Mouse (Mus musculus) regulatory T cell (primary cell): ENCODE data around the gene Paox.

Source experiments
- in situ Hi-C: fragments of 300-600 bp; cut with MboI, MseI; formaldehyde crosslinking; loops from one replicate; pipeline ENCODE4 v1.15.1; 2025; ENCODE audit warnings: high pct_unique_total_duplicates

The Paox gene

DNA sequence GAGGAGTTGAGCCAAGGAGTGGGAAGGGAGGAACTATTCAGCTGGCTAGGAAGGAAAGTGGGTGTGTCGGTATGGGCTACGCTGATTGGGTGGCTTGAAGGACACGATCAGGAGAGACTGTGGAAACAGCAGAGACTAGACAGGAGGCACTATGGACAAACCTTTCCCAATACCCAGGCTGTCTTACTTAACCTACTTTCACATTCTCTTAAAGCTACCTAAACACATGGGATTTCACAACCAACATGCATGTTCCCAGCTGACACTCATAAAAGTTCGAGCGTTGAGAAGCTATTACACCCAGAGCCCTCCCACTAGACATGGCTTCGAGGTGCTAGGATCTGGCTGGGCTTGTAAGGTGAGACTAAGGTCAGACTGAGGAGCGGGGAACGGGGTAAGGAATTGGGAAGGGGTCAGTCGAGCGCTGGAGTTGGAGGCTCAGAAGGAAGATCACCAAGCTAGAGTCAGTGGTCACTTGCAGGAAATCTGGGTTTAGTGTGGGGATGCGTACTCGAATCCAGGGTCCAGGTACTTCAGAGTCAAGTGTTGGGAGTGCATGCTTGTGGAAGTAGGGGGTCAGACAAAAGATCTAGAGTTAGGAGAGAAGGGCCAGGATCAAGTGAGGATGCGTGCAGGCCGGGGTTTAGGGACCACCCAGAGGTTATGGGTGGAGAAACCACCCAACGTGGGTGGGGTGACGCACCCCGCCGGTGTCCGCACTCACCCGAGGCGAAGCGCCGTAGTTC is at the start of gene Paox:
Gene Paox, plus strand, starts transcription at position 217 of the 746 bp plus-strand sequence.
- in situ Hi-C loops = no loop called here

DNA sequence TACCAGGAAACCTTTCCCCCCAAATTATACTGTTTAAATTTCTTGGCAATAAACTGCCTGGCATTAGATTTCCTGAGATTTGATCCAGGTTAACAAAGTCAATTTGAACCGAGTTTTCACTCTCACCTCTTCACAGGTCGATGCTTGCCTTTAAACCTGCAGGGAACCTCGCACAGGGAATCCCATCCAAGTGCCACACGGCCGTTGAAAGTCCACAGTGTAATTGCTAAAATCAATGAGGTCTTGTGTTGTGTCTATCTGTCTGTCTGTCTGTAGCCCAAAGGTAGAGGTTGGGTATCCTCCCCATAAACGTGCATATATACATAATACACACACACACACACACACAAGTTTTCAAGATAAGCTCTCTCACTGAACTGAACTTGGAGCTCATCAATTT is 48.2 kb upstream of the Paox start:
- in situ Hi-C loops = no loop called here

DNA sequence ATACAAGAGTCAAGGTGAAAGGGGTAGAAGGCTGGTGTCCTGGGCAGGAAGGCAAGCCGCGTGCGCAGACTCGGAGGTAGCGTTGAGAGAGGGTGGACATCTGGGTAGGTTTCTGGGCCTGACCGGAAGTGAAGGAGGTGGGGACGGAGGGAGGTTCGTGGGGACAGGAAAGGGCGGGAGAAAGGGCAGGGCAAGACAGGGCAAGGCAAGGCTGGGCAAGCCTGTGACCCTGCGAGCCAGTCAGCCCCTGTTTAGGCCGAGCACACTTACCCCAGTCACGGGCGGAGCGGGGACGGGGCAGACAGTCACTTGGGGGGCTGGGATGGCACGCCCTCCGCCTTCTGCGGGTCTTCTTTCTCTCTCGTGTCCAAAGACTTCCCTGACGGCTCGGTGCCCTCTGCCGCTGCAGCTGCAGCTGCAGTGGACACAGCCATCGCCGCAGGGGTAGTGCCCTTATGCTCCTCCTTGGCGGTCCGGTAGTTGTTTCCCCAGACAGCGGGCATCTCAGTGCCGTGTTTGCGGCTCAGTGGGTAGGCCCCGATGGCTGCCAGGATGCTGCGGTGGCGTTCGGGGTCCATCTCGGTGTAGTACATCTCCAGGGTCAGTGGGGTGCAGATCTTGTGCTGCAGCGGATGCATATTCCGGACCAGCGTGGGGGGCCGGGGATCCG is 45.4 kb upstream of the Paox start:
- in situ Hi-C loops = no loop called here

DNA sequence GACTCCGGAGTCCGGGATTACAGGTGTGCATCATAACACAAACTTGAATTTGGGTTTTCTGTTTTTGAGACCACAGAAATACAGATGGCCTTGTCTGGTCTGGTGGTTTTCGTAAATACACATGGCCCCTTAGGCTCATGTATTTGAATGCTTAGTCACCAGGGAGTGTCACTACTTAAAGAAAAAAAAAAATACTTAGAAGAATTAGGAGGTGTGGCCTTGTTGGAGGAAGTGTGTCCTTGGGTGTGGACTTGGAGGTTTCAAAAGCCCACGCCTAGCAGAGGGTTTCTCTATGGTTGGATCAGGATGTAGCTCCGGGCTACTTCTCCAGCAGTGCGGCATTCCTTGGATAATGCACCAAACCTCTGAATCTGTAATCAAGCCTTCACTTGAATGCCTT is 37.9 kb upstream of the Paox start:
- in situ Hi-C loops = no loop called here

DNA sequence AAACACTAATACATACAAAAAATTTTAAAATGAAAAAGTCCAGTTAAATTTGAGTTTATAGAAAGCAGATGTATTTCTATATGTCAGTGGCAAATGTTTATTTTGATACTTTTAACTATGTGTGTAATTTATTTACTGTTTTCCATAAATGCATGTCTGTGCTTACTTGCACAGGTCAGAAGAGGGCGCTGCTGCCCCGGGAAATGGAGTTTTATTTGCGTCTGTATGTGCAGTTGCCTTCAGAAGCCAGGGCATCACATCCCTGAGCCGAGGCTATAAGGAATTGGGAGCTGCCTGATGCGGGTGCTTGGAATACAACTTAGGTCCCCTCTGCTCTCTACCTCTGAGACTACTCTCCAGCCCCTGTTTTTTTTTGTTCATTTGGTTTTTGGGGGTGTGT is 36.9 kb upstream of the Paox start:
- in situ Hi-C loops = no loop called here

DNA sequence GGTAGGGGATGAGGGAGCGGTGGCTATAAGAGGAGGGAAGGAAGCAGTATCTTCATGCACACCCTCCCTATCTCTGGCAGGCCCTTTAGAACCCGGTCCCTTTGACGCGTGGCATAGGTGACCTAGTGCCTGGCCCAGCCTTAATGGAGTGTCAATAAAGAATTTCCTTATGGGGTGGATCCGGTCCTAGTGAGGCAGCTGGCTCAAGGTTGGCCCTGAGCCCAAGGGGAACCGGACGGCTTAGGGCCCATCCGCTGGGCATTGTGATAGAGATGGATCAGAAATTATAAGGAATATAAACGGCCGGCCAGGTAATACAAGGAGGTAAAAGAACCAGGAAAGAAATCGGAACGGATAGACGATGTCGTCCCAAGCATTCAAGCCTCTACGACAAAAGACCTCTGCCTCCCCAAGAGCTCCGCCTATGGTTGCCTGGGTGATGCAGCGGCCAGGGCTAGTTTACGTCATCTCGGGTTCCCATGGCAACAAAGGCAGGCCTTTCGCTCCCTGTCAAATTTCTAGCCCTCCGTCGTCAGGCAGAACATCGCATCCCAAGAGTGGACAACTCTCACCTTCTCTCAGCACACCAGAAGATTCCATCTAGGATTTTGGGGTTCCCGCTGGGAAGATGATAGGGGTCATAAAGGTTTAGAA is 35.0 kb upstream of the Paox start:
- in situ Hi-C loops = loop anchor here (5.0 kb wide), 1 partner anchor 62 kb away; no protein-coding TSS in a partner anchor

DNA sequence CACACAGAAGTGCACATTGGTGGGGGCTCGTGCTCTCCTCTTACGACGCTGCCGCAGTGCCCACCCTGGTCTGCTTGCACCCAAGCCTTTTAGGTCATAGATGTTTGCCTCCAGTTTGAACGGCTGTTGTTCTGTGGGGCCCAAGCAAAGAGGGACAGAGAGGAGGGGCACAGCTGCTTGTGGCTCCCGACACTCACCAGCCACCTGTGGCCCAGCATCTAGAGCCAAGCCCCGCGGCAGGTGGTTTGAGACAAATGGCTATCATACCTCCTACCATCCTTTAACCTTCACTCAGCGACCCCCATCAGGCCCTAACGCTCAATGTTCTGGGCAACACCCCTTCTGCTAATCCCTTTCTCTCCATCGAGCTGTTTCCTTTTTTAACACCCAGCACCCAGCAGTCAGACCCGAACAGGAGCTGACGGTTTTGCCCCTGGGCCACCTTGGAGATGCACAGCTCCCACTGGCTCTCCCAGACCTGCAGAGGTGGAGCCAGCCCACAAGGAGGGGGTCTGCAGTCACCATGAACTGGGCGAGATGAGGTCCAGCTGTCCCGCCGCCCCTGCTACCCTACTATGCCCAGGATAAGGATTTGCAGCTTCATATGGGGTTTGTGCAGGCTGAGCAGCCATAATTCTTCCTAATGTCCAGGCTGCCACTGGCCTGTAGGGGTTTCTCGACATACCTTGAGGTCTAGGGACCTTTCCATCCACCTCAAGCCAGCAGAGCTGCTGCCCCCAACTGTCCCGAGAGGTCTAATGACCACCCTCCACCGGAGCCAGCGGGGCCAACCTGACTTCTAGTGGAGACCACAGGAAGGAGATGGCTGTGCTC is 34.0 kb upstream of the Paox start:
- in situ Hi-C loops = loop anchor here (5.0 kb wide), 1 partner anchor 61 kb away; no protein-coding TSS in a partner anchor

DNA sequence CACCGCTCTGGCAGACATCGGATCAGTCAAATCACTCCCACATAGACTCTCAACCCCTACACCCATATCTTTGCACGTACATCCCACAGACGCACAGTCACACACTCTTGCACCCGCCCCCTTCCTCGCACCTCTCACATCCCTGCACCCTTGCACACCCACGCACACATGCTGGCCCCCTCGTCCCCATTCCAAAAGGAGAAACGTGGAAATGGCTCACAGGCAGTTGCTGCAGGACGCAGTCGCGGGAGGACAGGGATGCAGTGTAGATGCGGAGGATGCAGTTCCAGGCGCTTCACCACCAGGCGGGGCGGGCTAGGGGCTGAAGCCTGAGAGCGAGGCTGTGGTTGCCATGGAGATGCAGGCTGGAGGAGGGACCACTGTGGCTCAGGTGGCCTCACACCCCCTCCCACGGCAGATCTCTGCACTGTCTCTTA is 33.3 kb upstream of the Paox start, which contains the start of gene Caly:
Gene Caly, minus strand, starts transcription at position 307 of the 437 bp plus-strand sequence.
- in situ Hi-C loops = loop anchor here (5.0 kb wide), 1 partner anchor 60 kb away; no protein-coding TSS in a partner anchor

DNA sequence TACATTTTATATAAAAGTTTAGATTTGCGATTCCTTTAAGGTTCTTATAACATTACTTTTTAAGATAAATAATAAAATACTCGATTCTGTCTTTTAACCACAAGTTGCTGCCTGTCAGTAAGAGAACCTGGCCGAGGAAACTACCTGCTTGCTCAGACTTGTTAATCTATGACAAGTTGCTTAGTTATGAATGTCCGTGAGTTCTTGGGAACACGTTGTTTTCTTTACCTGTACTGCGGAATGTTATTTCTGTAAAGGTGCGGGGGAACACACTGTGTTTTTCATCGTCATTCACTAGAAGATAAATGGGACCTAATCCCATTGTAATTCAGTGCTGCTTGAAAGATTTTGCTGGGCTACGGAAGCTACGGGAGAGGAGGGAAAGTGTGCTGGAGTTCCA is 25.0 kb upstream of the Paox start:
- in situ Hi-C loops = no loop called here

DNA sequence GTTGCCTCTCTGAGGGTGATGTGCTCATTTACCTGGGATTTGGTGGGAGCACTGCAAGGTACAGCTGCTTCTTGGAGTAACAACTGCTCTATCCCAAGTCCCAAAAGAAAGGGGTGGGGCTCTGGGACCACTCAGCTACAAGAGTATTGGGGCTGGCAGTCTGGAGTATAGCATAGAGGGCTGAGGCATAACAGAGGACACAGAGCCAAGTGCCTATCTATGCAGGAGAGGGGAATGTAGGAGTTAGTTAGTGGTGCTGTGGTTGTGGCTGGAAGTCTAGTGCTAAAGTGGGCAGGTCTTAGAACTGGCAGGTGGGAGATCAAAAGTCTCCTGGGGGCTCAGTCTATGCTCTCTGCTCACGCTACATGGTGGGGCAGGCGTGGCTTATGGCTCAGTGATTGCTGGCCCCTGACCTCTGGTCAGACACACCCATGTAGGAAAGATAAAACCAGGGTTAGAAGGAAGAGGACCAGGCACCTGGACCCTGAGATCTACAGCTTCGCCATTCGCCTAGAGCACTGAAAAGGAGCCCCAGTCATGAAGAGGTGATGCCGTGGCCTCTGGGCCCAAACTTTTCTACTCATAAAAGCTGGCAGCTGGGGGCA is 22.6 kb upstream of the Paox start, which contains the start of gene Prap1:
Gene Prap1, plus strand, starts transcription at position 472 of the 605 bp plus-strand sequence.
- in situ Hi-C loops = no loop called here

DNA sequence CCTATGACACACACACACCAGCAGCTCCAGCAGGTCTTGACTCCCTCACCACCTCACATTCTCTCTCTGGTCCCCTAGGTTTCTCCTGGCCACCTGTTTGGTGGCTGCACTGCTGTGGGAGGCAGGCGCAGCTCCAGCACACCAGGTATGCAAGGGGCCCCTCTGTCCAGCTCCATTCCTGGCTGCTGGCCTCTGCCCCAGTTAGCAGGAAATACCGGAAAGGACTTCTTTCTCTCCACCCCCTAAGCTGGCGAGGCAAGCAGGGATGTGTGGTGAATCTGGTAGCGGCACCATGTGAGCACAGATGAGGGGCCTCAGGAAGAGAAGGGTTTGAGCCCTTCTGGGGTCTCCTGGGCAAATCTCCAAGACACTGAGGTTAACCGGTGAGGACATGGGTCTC is 20.6 kb upstream of the Paox start:
- in situ Hi-C loops = no loop called here

DNA sequence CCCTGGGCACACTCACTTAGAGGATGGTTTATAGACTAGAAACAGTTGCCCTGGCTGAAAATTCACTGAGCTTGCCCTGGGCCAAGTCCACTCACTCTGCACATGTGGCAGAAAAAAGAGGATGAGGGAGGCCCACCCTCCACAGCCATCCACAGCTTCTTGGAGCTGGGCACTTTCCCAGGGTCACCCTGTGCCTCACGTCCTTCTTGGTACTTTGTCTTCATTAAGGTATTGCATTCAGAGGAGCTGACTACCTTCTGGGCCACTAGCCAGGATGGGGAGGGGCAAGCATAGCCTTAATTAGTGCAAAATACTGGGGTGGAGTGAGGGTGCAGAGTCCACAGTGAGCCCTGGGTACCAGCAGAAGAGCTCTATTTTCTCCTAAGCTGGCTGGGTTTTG is 20.0 kb upstream of the Paox start:
- in situ Hi-C loops = no loop called here

DNA sequence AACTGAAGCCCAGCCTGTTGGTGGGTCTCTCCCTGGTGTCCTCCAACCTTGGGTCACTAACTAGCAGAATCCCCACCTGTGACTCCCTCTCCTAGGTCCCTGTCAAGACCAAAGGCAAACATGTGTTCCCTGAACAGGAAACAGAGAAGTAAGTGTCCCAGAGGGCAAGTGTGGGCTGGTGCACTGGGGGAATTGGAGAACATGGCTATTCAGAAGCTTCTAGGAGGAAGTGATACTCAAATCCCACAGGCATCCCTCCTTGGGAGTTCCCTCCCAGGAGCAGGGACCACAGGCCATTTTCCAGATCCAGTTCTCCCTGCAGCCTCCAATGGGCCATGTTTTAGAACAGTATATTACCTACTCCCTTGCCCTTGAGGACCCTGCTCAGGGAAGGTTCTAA is 19.5 kb upstream of the Paox start:
- in situ Hi-C loops = no loop called here

DNA sequence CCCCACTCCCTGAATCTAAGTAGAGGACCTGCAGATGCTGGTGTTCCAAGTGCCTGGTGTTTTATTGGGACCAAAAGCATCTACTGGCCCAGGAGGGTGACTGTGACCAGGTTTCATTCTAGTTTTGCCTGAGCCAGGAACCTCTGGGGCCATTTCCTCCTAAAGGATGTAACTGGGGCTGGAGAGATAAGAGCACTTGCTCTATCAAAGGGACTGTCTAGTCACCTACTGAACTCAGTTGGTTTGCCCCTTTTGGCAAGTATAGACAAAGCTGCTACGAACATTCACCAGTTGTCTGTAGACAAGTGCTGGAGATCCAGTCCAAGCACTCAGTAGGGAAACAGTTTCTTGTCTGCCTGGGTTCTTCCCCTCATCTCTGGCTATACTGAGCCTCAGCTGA is 17.1 kb upstream of the Paox start:
- in situ Hi-C loops = no loop called here

DNA sequence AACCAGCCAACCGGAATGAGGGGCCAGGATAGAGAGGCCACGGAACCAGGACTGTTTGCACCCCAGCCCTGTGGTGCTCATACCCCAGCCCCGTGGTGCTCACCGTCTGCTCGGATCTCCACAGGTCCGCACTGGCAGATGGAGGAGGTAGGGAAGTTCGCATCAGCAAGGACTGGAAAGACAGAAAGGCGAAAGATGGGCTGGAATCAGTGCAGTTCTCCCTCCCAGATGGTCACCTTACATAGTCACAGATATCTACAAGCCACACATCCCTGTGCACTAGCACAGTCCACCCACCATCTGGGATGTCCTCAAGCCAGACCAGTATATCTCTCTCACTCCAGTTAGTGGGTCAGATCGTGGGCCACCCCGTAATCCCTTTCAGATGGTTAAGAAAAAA is 14.1 kb upstream of the Paox start:
- in situ Hi-C loops = no loop called here

DNA sequence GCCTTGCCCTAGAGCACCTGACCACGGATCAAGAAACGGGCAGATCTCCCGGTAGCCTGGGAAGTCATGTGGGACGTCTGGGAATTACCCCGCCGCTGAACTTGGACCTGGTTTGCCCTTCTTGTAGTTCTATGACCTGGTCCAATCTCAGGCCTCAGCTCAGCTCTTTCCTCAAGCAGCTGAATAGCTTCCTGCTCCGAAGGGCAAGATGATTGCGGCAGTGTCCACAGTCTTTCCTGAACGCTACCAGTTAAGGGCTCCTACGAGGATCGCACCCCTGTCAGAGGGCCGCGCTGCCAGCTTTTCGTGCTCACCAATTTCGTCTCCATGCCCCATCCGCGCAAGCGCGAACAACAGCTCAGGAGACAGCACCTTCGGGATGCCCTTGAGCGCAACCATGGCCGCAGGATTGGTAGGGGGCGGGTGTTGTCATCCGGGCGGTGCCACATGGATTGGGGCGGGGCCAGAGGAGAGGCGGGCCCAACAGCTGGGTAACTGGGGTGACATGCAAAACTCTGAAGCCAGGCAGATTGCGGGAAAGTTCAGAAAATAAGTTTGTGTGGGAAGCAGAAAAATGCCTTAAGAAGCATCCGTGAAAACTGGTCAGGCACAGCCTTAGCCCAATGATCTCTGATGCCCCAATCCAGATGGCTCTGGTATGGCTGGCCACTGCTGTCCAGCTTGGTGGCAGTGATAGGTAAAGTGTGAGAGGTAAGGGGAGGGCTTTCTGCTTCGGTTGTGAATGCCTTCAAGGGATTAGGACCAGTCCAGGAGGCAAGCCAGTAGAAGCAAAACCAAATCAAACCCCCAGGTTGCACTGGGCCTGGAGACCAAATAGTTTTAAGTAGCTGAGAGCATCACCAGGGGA is 13.4 kb upstream of the Paox start, which contains the start of gene Fuom:
Gene Fuom, minus strand, starts transcription at position 449 of the 868 bp plus-strand sequence.
- in situ Hi-C loops = no loop called here

DNA sequence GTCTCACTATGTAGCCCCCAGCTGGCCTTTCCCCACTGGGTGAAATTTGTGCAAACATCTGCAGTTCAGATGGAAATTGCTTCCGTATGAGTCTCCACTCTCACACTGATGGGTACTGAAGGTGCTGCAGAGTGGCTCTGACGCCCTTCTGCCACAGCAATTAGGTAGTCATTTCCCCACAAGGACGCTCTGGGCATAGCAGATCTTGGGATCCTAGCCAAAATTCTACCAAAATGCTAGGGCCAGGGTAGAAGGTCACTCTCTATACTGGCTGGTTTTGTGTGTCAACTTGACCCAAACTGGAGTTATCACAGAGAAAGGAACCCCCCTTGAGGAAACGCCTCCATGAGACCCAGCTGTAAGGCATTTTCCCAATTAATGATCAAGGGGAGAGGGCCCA is 11.6 kb upstream of the Paox start:
- in situ Hi-C loops = no loop called here

DNA sequence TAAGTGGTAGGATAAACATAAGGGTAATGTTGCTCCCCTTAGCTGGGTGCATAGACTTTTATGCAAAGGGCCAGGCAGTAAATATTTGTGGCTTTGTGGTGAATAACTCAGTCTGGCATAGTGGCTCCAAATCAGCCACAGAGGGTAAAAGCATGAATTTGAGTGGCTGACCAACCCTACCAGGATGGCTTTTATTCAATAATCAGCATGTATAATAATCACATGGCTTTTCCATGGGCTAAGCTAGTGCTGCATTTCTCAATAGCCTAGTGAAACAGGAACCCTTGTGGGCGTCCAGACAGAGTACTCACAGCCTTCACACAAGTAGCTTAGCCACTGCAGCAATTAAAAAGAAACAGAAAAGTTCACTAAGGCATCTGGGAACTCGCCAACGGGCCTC is 3.7 kb upstream of the Paox start:
- in situ Hi-C loops = no loop called here

DNA sequence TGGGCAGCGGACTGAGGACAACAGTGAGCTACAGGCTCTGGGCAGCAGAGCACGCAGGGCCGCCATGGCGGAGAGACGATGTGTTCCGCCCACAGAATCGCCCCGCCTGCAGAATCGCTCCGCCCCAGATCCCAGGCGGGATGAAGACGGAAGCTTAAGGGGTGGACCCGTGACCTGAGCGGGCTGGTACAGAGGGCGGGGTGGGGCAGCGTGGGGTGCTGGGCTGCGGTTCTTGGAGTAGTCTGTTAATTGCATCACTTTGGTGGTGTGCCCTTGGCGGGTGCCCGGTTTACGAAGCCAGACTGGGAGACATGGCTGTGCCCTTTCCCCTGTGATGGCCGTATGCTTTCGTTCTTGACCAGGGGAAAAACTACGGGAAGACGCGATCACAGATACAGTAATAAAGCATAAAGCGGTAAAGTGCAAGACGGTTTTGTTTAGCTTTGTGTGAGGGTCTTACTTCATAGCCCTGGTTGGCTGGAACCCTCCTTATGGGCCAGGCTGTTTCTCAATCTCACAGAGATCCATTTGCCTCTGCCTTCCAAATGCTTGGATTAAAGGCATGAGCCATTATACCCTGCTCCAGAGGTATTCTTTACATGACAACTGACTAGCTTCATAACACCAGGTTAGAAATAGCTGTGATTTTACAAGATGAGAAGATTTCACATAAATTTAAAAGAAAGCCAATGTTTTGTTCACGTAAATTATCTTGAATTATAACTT is 893 bp downstream of the Paox start, which contains the start of gene Echs1:
Gene Echs1, minus strand, starts transcription at position 148 of the 726 bp plus-strand sequence.
- in situ Hi-C loops = no loop called here
